Mouse (Mus musculus) cerebellum, adult 2 months (tissue): Measurements from ENCODE around the gene Lcp1. TPM values are rescaled to one million over a fixed set of nuclear protein-coding genes. Genes with fewer than 3 reads are reported as not detected.

ENCODE experiments used
- DNase-seq, 2 experiments: peaks; one replicate each; pipeline ENCODE4 v3.0.0; 2021
- H3K27ac ChIP-seq: fragments of 200-500 bp; 2 replicates; pipeline ENCODE4 v1.5.1; 2012; ENCODE audit warnings: low read length, control low read depth, inconsistent platforms; ENCODE audit not compliant: insufficient read depth
- H3K27me3 ChIP-seq: fragments of 200-500 bp; 2 replicates; pipeline ENCODE4 v1.6.1; 2012; ENCODE audit warnings: inconsistent platforms, mild to moderate bottlenecking, low read length, moderate library complexity; ENCODE audit not compliant: control insufficient read depth, insufficient read depth
- H3K4me1 ChIP-seq: fragments of 200-500 bp; 2 replicates; pipeline ENCODE4 v1.6.1; 2011; ENCODE audit warnings: low read length; ENCODE audit not compliant: control insufficient read depth, insufficient read depth
- H3K4me3 ChIP-seq: fragments of 200-500 bp; replicated peaks from 2 replicates; pipeline ENCODE3; 2011; ENCODE audit warnings: mild to moderate bottlenecking, low read depth, low read length, control low read depth; ENCODE audit not compliant: insufficient read depth
- CTCF ChIP-seq: fragments of 200-500 bp; IDR thresholded peaks from 2 replicates; pipeline ENCODE4 v1.5.1; 2011; ENCODE audit warnings: low read depth, mild to moderate bottlenecking, control low read depth, low read length, moderate library complexity, borderline replicate concordance; ENCODE audit not compliant: insufficient read depth
- POLR2A ChIP-seq: fragments of 200-500 bp; IDR thresholded peaks from 2 replicates; pipeline ENCODE4 v1.6.1; 2011; ENCODE audit warnings: low read length, control low read depth, borderline replicate concordance; ENCODE audit not compliant: insufficient read depth
- WGBS: fragments of 180-500 bp; shearing (Covaris S2); methylation state at CpG from one replicate; pipeline ENCODE4 v1.1.7; 2018; 5-methylcytosine and 5-hydroxymethylcytosine counted together
- polyA plus RNA-seq: library from polyadenylated mRNA; depleted of rRNA; stranded (reverse); fragments of >200 nt; gene quantifications from 2 replicates; pipeline ENCODE4 v1.2.3, GENCODE M21; 2012

Gene Lcp1
- polyA plus RNA-seq, 1 experiment: 9.1 TPM

- no peaks in the 10 kb centered on the region for H3K4me1 ChIP-seq
- WGBS: 81% methylated on average over 20 of the region's 20 CpGs
- no peak for TF ChIP-seq CTCF
- no peak for TF ChIP-seq POLR2A
- H3K4me3 ChIP-seq: no peak overlapping the region
- no peaks in the 10 kb centered on the region for H3K27me3 ChIP-seq
- no peak overlapping the region for H3K27ac ChIP-seq
- DNase-seq: no peak
Observed at GRCm38 (mm10) chr14:75179255-75179963, 48.5 kb downstream of the Lcp1 start.

GRCm38 (mm10) chr14:75180551-75180978, 49.7 kb downstream of the Lcp1 start:
- no peaks in the 10 kb centered on the region for H3K27me3 ChIP-seq
- H3K4me3 ChIP-seq: no peak overlapping the region
- H3K27ac ChIP-seq: no peak overlapping the region
- TF ChIP-seq CTCF (no peak), POLR2A (no peak)
- WGBS: 90% methylated on average over 8 of the region's 8 CpGs
- H3K4me1 ChIP-seq: no peaks in the 10 kb centered on the region
- DNase-seq: no peak

- 81% methylated on average over 9 of the region's 9 CpGs for WGBS
- Histone ChIP-seq H3K4me1 (no peaks in the 10 kb centered on the region), H3K4me3 (no peak overlapping the region), H3K27me3 (no peaks in the 10 kb centered on the region), H3K27ac (no peak overlapping the region)
- no peak for DNase-seq
- no peak for TF ChIP-seq POLR2A
- TF ChIP-seq CTCF: no peak
Observed at GRCm38 (mm10) chr14:75181062-75181935, 50.4 kb downstream of the Lcp1 start.

GRCm38 (mm10) chr14:75182378-75182777, 51.5 kb downstream of the Lcp1 start:
- no peak overlapping the region for H3K4me3 ChIP-seq
- TF ChIP-seq CTCF: no peak
- TF ChIP-seq POLR2A: no peak
- no peak overlapping the region for H3K27ac ChIP-seq
- no peaks in the 10 kb centered on the region for H3K4me1 ChIP-seq
- DNase-seq: no peak
- H3K27me3 ChIP-seq: no peaks in the 10 kb centered on the region
- 78% methylated on average over 4 of the region's 4 CpGs for WGBS

GRCm38 (mm10) chr14:75182831-75183230, 51.9 kb downstream of the Lcp1 start:
- no peaks in the 10 kb centered on the region for H3K4me1 ChIP-seq
- no peaks in the 10 kb centered on the region for H3K27me3 ChIP-seq
- WGBS: 84% methylated on average over 5 of the region's 5 CpGs
- H3K27ac ChIP-seq: no peak overlapping the region
- DNase-seq: no peak
- no peak for TF ChIP-seq CTCF
- no peak for TF ChIP-seq POLR2A
- H3K4me3 ChIP-seq: no peak overlapping the region

GRCm38 (mm10) chr14:75184069-75184790, 53.3 kb downstream of the Lcp1 start:
- WGBS: 80% methylated on average over 4 of the region's 4 CpGs
- H3K4me1 ChIP-seq: no peaks in the 10 kb centered on the region
- no peaks in the 10 kb centered on the region for H3K27me3 ChIP-seq
- H3K27ac ChIP-seq: no peak overlapping the region
- TF ChIP-seq CTCF: no peak
- no peak for TF ChIP-seq POLR2A
- no peak overlapping the region for H3K4me3 ChIP-seq
- no peak for DNase-seq

- Histone ChIP-seq H3K4me1 (no peaks in the 10 kb centered on the region), H3K27me3 (no peaks in the 10 kb centered on the region), H3K4me3 (no peak overlapping the region), H3K27ac (no peak overlapping the region)
- TF ChIP-seq POLR2A: no peak
- TF ChIP-seq CTCF: no peak
- whole genome bisulfite sequencing: 69% methylated on average over 5 of the region's 5 CpGs
- DNase-seq: no peak
Observed at GRCm38 (mm10) chr14:75185796-75186594, 55.1 kb downstream of the Lcp1 start.
